Mouse (Mus musculus) brain, embryonic 14.5 days (tissue): ENCODE results near the gene Zfp385c.

ENCODE experiments used
- CTCF ChIP-seq: fragments of 200-500 bp; IDR thresholded peaks from 2 replicates; pipeline ENCODE4 v1.5.1; 2012; ENCODE audit warnings: inconsistent platforms, mild to moderate bottlenecking, moderate library complexity, borderline replicate concordance; ENCODE audit not compliant: insufficient read depth, insufficient read length; ENCODE audit errors: extremely low read depth
- POLR2A ChIP-seq: fragments of 200-500 bp; IDR thresholded peaks from 2 replicates; pipeline ENCODE4 v1.6.1; 2012; ENCODE audit warnings: mild to moderate bottlenecking, inconsistent platforms, borderline replicate concordance; ENCODE audit not compliant: poor library complexity, insufficient read depth, insufficient read length, severe bottlenecking; ENCODE audit errors: extremely low read depth

- TF ChIP-seq CTCF = no peak
- TF ChIP-seq POLR2A = no peak
Measured at GRCm38 (mm10) chr11:100709201-100709810, 17.1 kb upstream of the Zfp385c start.
